Mouse (Mus musculus) lung, postnatal 0 days (tissue): ENCODE measurements at regions not wholly inside any gene's neighbourhood (a gene's known extent, or its start where the extent isn't known, plus 50 kb on each side); places are given as distances from the start of the nearest gene placed in this dataset.

Source experiments
- CTCF ChIP-seq: IDR thresholded peaks from 2 replicates; pipeline ENCODE4 v1.5.1; 2016; ENCODE audit warnings: antibody characterized with exemption, mild to moderate bottlenecking
- EP300 ChIP-seq: IDR thresholded peaks from 2 replicates; pipeline ENCODE4 v1.6.1; 2016; ENCODE audit warnings: antibody characterized with exemption, mild to moderate bottlenecking, control low read depth

DNA sequence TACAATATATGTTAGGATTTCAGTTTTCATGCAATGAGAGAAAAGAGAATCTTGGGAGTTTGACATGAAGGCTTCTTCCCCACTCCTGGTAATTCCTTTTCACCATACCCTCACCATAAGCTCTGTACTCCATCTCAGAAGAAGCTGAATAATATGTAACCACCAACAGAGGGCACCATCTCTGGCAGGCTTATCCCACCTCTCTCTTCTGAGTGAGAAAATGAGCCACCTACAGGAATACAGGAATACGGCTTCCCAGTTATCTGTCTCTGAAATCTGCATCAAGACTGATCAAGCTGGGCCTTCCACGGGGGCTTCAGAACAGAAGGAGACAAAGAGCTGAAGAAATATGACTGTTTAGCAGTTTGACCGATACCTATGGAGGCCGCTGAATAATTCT lies 278.6 kb upstream of the Slc16a7 start:
- TF ChIP-seq CTCF (peak; percentile 5; the same call in 1 of the 2 replicates), EP300 (no peak)
